Mouse (Mus musculus): ENCODE data around the gene Stk38. TPM values are rescaled to one million over a fixed set of nuclear protein-coding genes. Genes with fewer than 3 reads are reported as not detected.

Gene Stk38
- total and polyA plus RNA-seq, 3 experiments: 29.0 to 56.4 (median 56.0) TPM

DNA sequence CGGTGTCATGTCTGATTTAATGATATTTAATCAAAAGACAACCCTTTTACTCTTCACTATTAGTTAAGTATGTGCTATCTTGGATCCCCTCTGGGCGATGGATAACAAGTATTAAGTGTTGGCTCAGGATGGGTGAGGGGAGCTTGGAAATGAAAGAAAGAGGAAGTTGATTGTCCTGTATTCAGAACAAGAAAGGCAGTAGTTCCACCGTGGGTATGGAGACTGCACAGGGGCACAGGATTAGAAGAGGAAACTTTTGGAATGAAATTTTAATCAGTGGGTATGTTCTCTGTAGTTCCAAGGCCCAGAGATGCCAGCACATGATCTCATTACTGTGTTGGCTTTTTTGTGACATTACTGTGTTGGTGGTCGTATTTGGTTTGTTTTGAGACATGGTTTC lies 57.0 kb downstream of the Stk38 start:
- peak overlapping the region; percentile 95 for H3K9ac ChIP-seq (ENCODE audit: insufficient read depth, low read depth)
- H3K4me1 ChIP-seq (ENCODE audit: control insufficient read depth in 1 of 2, insufficient read depth in 2 of 2): peaks cover 15 to 33% of the 10 kb centered on the region in 2 experiments
- no peak overlapping the region for H3K4me3 ChIP-seq (replicated peaks in 1 of 3; ENCODE audit: low read depth in 2 of 3, low read length in 2 of 3, poor library complexity in 1 of 3)
- H3K36me3 ChIP-seq (replicated peaks in 1 of 2; ENCODE audit: control insufficient read depth in 1 of 2, insufficient read depth in 1 of 2, low read length in 1 of 2): peaks cover 0 to 8% of the 10 kb centered on the region in 2 experiments
- peaks cover 10% of the 10 kb centered on the region for H3K9me3 ChIP-seq (replicated peaks; ENCODE audit: low read length)
- DNase-seq (ENCODE audit: extremely low read depth): no peak
- peaks cover 32% of the 10 kb centered on the region for H3K79me2 ChIP-seq (replicated peaks; ENCODE audit: control insufficient read depth, extremely low read depth, insufficient read depth, poor library complexity, severe bottlenecking)
- H3K27me3 ChIP-seq (replicated peaks): no peaks in the 10 kb centered on the region
- H3K27ac ChIP-seq (ENCODE audit: insufficient read depth, low read depth): no peak overlapping the region
- in situ Hi-C loops (cut with MboI; ENCODE audit: low pct_ligation_motif_present, low pct_unique_long_range_greater_than_20kb, low sequenced_read_pairs): no loop called here
- dilution Hi-C loops (cut with MboI; ENCODE audit: extremely low pct_ligation_motif_present, extremely low pct_unique_long_range_greater_than_20kb, low sequenced_read_pairs): no loop called here
- H3K4me2 ChIP-seq (ENCODE audit: insufficient read depth, low read depth, poor library complexity, severe bottlenecking): peak overlapping the region; percentile 87; the same call in 1 of the 2 replicates
- TF ChIP-seq RCOR1 (conservative IDR thresholded peaks at IDR 0.05; ENCODE audit: low read depth, low read length): no peak
- TF ChIP-seq E2F4 (IDR thresholded peaks at IDR 0.05; ENCODE audit: insufficient replicate concordance, low read depth, low read length): no peak
- TF ChIP-seq NELFE (IDR thresholded peaks at IDR 0.05; ENCODE audit: low read depth, low read length): no peak
- TF ChIP-seq ETS1 (conservative IDR thresholded peaks at IDR 0.05; ENCODE audit: low read depth, low read length): no peak
- no peak for TF ChIP-seq KAT2A (IDR thresholded peaks at IDR 0.05; ENCODE audit: insufficient replicate concordance, low read length)
- TF ChIP-seq RAD21 (IDR thresholded peaks at IDR 0.05; ENCODE audit: low read depth, low read length): no peak
- no peak for TF ChIP-seq JUN (IDR thresholded peaks at IDR 0.05; ENCODE audit: insufficient read depth, low read depth, low read length)
- TF ChIP-seq CHD1 (IDR thresholded peaks at IDR 0.05; ENCODE audit: low read depth, low read length): no peak
- no peak for TF ChIP-seq MAZ (IDR thresholded peaks at IDR 0.05; ENCODE audit: low read depth, low read length)
- peak; percentile 68 for TF ChIP-seq IRF4 (IDR thresholded peaks at IDR 0.05; ENCODE audit: low read depth, low read length)
- TF ChIP-seq SIN3A (IDR thresholded peaks at IDR 0.05; ENCODE audit: low read length): no peak
- peak; percentile 72 for TF ChIP-seq EP300 (IDR thresholded peaks at IDR 0.05; ENCODE audit: low read length)
- no peak for TF ChIP-seq ZC3H11A (IDR thresholded peaks at IDR 0.05; ENCODE audit: low read depth, low read length)
- no peak for TF ChIP-seq USF1 (IDR thresholded peaks at IDR 0.05; ENCODE audit: low read depth, low read length)
- TF ChIP-seq CHD2 (IDR thresholded peaks at IDR 0.05; ENCODE audit: low read length): no peak; the same call in none of the 2 replicates
- TF ChIP-seq HCFC1 (IDR thresholded peaks at IDR 0.05; ENCODE audit: low read depth, low read length): no peak
- TF ChIP-seq SMC3 (IDR thresholded peaks at IDR 0.05; ENCODE audit: low read depth, low read length): no peak
- no peak for TF ChIP-seq BHLHE40 (IDR thresholded peaks at IDR 0.05; ENCODE audit: low read depth, low read length)

DNA sequence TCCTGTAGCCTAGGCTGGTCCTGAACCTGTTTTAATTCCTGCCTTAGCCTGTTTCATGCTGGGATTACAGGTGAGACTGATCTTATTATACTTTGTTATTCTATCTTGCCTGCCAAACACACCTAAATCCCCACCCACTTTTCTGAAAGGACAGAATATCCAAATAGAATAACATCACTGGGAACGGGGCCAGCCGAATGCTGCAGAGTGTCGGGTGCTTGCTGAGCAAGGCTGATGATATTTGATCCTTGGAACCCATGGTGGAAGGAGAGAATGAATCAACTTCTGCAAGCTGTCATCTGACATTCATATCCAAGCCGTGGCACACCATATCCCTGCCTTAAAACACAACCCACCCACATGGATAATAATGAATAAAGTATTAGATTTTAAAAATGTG lies 59.1 kb downstream of the Stk38 start:
- in situ Hi-C loops (cut with MboI; ENCODE audit: low pct_ligation_motif_present, low pct_unique_long_range_greater_than_20kb, low sequenced_read_pairs): no loop called here
- DNase-seq (ENCODE audit: extremely low read depth): no peak
- dilution Hi-C loops (cut with MboI; ENCODE audit: extremely low pct_ligation_motif_present, extremely low pct_unique_long_range_greater_than_20kb, low sequenced_read_pairs): no loop called here
- Histone ChIP-seq H3K4me2 (ENCODE audit: insufficient read depth, low read depth, poor library complexity, severe bottlenecking) (no peak overlapping the region), H3K9ac (ENCODE audit: insufficient read depth, low read depth) (no peak overlapping the region), H3K4me1 (ENCODE audit: control insufficient read depth in 1 of 2, insufficient read depth in 2 of 2) (peaks cover 7 to 20% of the 10 kb centered on the region in 2 experiments; a peak in 3 of 4 replicates), H3K9me3 (replicated peaks; ENCODE audit: low read length) (peaks cover 6% of the 10 kb centered on the region), H3K27me3 (replicated peaks) (no peaks in the 10 kb centered on the region), H3K36me3 (replicated peaks in 1 of 2; ENCODE audit: control insufficient read depth in 1 of 2, insufficient read depth in 1 of 2, low read length in 1 of 2) (no peaks in the 10 kb centered on the region), H3K4me3 (replicated peaks in 1 of 3; ENCODE audit: low read depth in 2 of 3, low read length in 2 of 3, poor library complexity in 1 of 3) (no peak overlapping the region), H3K27ac (ENCODE audit: insufficient read depth, low read depth) (no peak overlapping the region), H3K79me2 (replicated peaks; ENCODE audit: control insufficient read depth, extremely low read depth, insufficient read depth, poor library complexity, severe bottlenecking) (peaks cover 11% of the 10 kb centered on the region)
- TF ChIP-seq RCOR1 (conservative IDR thresholded peaks at IDR 0.05; ENCODE audit: low read depth, low read length): no peak
- TF ChIP-seq ZNF384 (IDR thresholded peaks at IDR 0.05; ENCODE audit: low read depth, low read length): no peak
- TF ChIP-seq UBTF (IDR thresholded peaks at IDR 0.05; ENCODE audit: low read depth, low read length): no peak
- no peak for TF ChIP-seq MYC (IDR thresholded peaks at IDR 0.05; ENCODE audit: low read depth, low read length)
- no peak for TF ChIP-seq HCFC1 (IDR thresholded peaks at IDR 0.05; ENCODE audit: low read depth, low read length)
- TF ChIP-seq ELF1 (IDR thresholded peaks at IDR 0.05; ENCODE audit: low read depth, low read length): no peak
- no peak for TF ChIP-seq ZMIZ1 (IDR thresholded peaks at IDR 0.05; ENCODE audit: low read depth, low read length)
- no peak for TF ChIP-seq ZKSCAN1 (IDR thresholded peaks at IDR 0.05; ENCODE audit: borderline replicate concordance, low read depth, low read length)
- TF ChIP-seq ETS1 (conservative IDR thresholded peaks at IDR 0.05; ENCODE audit: low read depth, low read length): no peak
- no peak for TF ChIP-seq SIN3A (IDR thresholded peaks at IDR 0.05; ENCODE audit: low read length)
- no peak for TF ChIP-seq CHD1 (IDR thresholded peaks at IDR 0.05; ENCODE audit: low read depth, low read length)
- no peak for TF ChIP-seq EP300 (IDR thresholded peaks at IDR 0.05; ENCODE audit: low read length)

All from CH12.LX (cell line).